In genomic region chr10:117120051-117120666, GRCm38 (mm10) we compare ENCODE assay signal across 23 mouse cellular contexts. TPM values are rescaled to one million over a fixed set of nuclear protein-coding genes. Genes with fewer than 3 reads are reported as not detected.
A peak's percentile ranks its signal among the peaks of the same experiment; 100 is the strongest.
DNase-seq lines count a peak whose midpoint lies in the region; ATAC-seq lines count a peak whose summit lies in the region.
"Had no signal": no experiment of that assay in that cellular context is flagged by ENCODE, and none has a peak within 500 bp of the region (broad histone marks: within the 10 kb centered on the region; RNA-seq: fewer than 3 reads in every experiment).

No protein-coding gene starts in this region.

- peaks cover 47% of the 10 kb centered on the region for H3K36me3 ChIP-seq in erythroblast, embryonic 14.5 days (ENCODE audit: control insufficient read depth)
- no peaks in the 10 kb centered on the region for H3K36me3 ChIP-seq in heart, embryonic 16.5 days (ENCODE audit: control insufficient read depth, insufficient read depth)
- no peaks in the 10 kb centered on the region for H3K36me3 ChIP-seq in heart, embryonic 12.5 days
- H3K36me3 ChIP-seq in liver, embryonic 16.5 days (ENCODE audit: control insufficient read depth, insufficient read depth): no peaks in the 10 kb centered on the region
- H3K36me3 ChIP-seq: hindbrain, embryonic 12.5 days; neural tube, embryonic 12.5 days had no signal

- DNase-seq in liver (peak; percentile 43), adipocyte (ENCODE audit: low spot score) (no peak)
- DNase-seq: adrenal gland, postnatal 10 days; cerebellum, adult 8-10 months; gastrocnemius, postnatal 25 days; heart, postnatal 10 days; kidney, postnatal 25 days; midbrain, embryonic 14.5 days; right cerebral cortex, postnatal 14 days had no signal

- 0 out of 2 replicates have a peak overlapping the region, but pooled peaks have one; percentile 61 for H3K27ac ChIP-seq in heart, embryonic 16.5 days (ENCODE audit: low read length)
- H3K27ac ChIP-seq in heart, embryonic 12.5 days (ENCODE audit: poor library complexity, severe bottlenecking): no peak overlapping the region
- peak overlapping the region; percentile 61 for H3K27ac ChIP-seq in liver, embryonic 16.5 days (ENCODE audit: low read length)
- H3K27ac ChIP-seq: embryonic facial prominence, embryonic 10.5 days; hindbrain, embryonic 12.5 days; layer of hippocampus, adult 2 months; limb, embryonic 10.5 days; macrophage; neural tube, embryonic 12.5 days had no signal

- no peaks in the 10 kb centered on the region for H3K9me3 ChIP-seq in erythroblast, embryonic 14.5 days (ENCODE audit: control insufficient read depth, low read length)
- no peaks in the 10 kb centered on the region for H3K9me3 ChIP-seq in heart, embryonic 16.5 days (replicated peaks; ENCODE audit: control insufficient read depth, low read length)
- H3K9me3 ChIP-seq in heart, embryonic 12.5 days (replicated peaks): no peaks in the 10 kb centered on the region
- no peaks in the 10 kb centered on the region for H3K9me3 ChIP-seq in liver, embryonic 16.5 days (replicated peaks; ENCODE audit: control insufficient read depth, low read length)
- H3K9me3 ChIP-seq: embryonic facial prominence, embryonic 10.5 days; hindbrain, embryonic 12.5 days; limb, embryonic 10.5 days; neural tube, embryonic 12.5 days had no signal

- H3K4me1 ChIP-seq in erythroblast, embryonic 14.5 days (ENCODE audit: control insufficient read depth): peaks cover 76% of the 10 kb centered on the region
- H3K4me1 ChIP-seq in heart, embryonic 16.5 days (ENCODE audit: control insufficient read depth, insufficient read depth, low read length): peaks cover 29% of the 10 kb centered on the region
- peaks cover 45% of the 10 kb centered on the region for H3K4me1 ChIP-seq in heart, embryonic 12.5 days (replicated peaks)
- H3K4me1 ChIP-seq in liver, embryonic 16.5 days (ENCODE audit: control insufficient read depth, low read depth, low read length): peaks cover 31% of the 10 kb centered on the region

- no peaks in the 10 kb centered on the region for H3K27me3 ChIP-seq in erythroblast, embryonic 14.5 days (ENCODE audit: control insufficient read depth)
- no peaks in the 10 kb centered on the region for H3K27me3 ChIP-seq in heart, embryonic 16.5 days (ENCODE audit: control insufficient read depth, insufficient read depth, low read length)
- no peaks in the 10 kb centered on the region for H3K27me3 ChIP-seq in heart, embryonic 12.5 days (replicated peaks)
- H3K27me3 ChIP-seq in liver, embryonic 16.5 days (ENCODE audit: control insufficient read depth, insufficient read depth, low read depth, low read length): no peaks in the 10 kb centered on the region
- H3K27me3 ChIP-seq: hindbrain, embryonic 12.5 days; neural tube, embryonic 12.5 days had no signal

- no peak overlapping the region for H3K9ac ChIP-seq in heart, embryonic 16.5 days (ENCODE audit: low read length)
- no peak overlapping the region for H3K9ac ChIP-seq in heart, embryonic 12.5 days
- H3K9ac ChIP-seq in liver, embryonic 16.5 days (ENCODE audit: low read depth, low read length): no peak overlapping the region
- H3K9ac ChIP-seq: forebrain, postnatal 0 days; hindbrain, embryonic 12.5 days; neural tube, embryonic 12.5 days had no signal

- 72% methylated on average over 7 of the region's 7 CpGs for WGBS in heart, embryonic 16.5 days
- 79% methylated on average over 7 of the region's 7 CpGs for WGBS in heart, embryonic 12.5 days
- 70% methylated on average over 7 of the region's 7 CpGs for WGBS in liver, embryonic 16.5 days (ENCODE audit: insufficient replicate concordance)

- H3K4me2 ChIP-seq in heart, embryonic 16.5 days (ENCODE audit: low read depth, low read length): no peak overlapping the region
- no peak overlapping the region for H3K4me2 ChIP-seq in heart, embryonic 12.5 days
- peak overlapping the region; percentile 30; the same call in 1 of the 2 replicates for H3K4me2 ChIP-seq in liver, embryonic 16.5 days (ENCODE audit: low read depth, low read length)
- H3K4me2 ChIP-seq: hindbrain, embryonic 12.5 days; neural tube, embryonic 12.5 days had no signal

- no peak for ATAC-seq in erythroblast, adult 5-6 weeks (replicated peaks; ENCODE audit: low FRiP score, poor library complexity, severe bottlenecking)
- ATAC-seq in heart, embryonic 16.5 days (replicated peaks; ENCODE audit: extremely low read depth, insufficient read depth, low FRiP score): no peak
- ATAC-seq in heart, embryonic 12.5 days (ENCODE audit: insufficient number of reproducible peaks, low FRiP score): no peak
- ATAC-seq in liver, embryonic 16.5 days (ENCODE audit: low read depth): peak; percentile 88
- ATAC-seq: forebrain, postnatal 0 days; intestine, postnatal 0 days; lung, postnatal 0 days had no signal

- H3K4me3 ChIP-seq in erythroblast, embryonic 14.5 days (replicated peaks): peak overlapping the region; percentile 45
- H3K4me3 ChIP-seq in heart, embryonic 16.5 days (ENCODE audit: low read length): no peak overlapping the region
- no peak overlapping the region for H3K4me3 ChIP-seq in heart, embryonic 12.5 days
- H3K4me3 ChIP-seq in liver, embryonic 16.5 days (ENCODE audit: low read depth, low read length): 0 out of 2 replicates have a peak overlapping the region, but pooled peaks have one; percentile 2
- H3K4me3 ChIP-seq: embryonic facial prominence, embryonic 10.5 days; hindbrain, embryonic 12.5 days; layer of hippocampus, adult 2 months; limb, embryonic 10.5 days; neural tube, embryonic 12.5 days had no signal

RNA-seq across cellular contexts. Expression of gene Frs2, which starts 28.2 kb away (rescaled TPM):
- polyA plus RNA-seq in erythroblast, embryonic 14.5 days (2012): 0.26 and 0.39 TPM in 2 replicates
- total RNA-seq in erythroblast, adult 5-6 weeks (2015; ENCODE audit: low replicate concordance): 23.4 and 34.3 TPM in 2 replicates
- 24.2 and 34.2 TPM in 2 replicates for total RNA-seq in erythroblast, adult 5-6 weeks (2017; ENCODE audit: low replicate concordance)
- 16.1 and 17.5 TPM in 2 replicates for polyA plus RNA-seq in heart, embryonic 16.5 days (2015; fragmentation: Nextera tagmentation; extraction: Ambion mirVana)
- 23.4 and 25.0 TPM in 2 replicates for polyA plus RNA-seq in heart, embryonic 12.5 days (2016; fragmentation: Nextera tagmentation; extraction: Ambion mirVana)
- polyA plus RNA-seq in liver, embryonic 16.5 days (2015; fragmentation: Nextera tagmentation; extraction: Ambion mirVana): 7.4 and 9.0 TPM in 2 replicates

RNA-seq across cellular contexts. Expression of gene Cct2, which starts 56.5 kb away (rescaled TPM):
- 2.0 and 3.3 TPM in 2 replicates for polyA plus RNA-seq in erythroblast, embryonic 14.5 days (2012)
- total RNA-seq in erythroblast, adult 5-6 weeks (2015; ENCODE audit: low replicate concordance): 144 and 179 TPM in 2 replicates
- 79.9 and 94.5 TPM in 2 replicates for total RNA-seq in erythroblast, adult 5-6 weeks (2017; ENCODE audit: low replicate concordance)
- 167 and 185 TPM in 2 replicates for polyA plus RNA-seq in heart, embryonic 16.5 days (2015; fragmentation: Nextera tagmentation; extraction: Ambion mirVana)
- polyA plus RNA-seq in heart, embryonic 12.5 days (2016; fragmentation: Nextera tagmentation; extraction: Ambion mirVana): 171 and 182 TPM in 2 replicates
- polyA plus RNA-seq in liver, embryonic 16.5 days (2015; fragmentation: Nextera tagmentation; extraction: Ambion mirVana): 115 and 127 TPM in 2 replicates

Comparison
In these comparisons a context has a peak if more than half of its experiments do, and no peak if none do; other contexts are left out.
1. H3K4me3 ChIP-seq: peak in erythroblast, embryonic 14.5 days (single experiment) and liver, embryonic 16.5 days (single experiment); none in heart, embryonic 16.5 days (single experiment) and heart, embryonic 12.5 days (single experiment).
2. RNA of gene Cct2, which starts 56.5 kb away (polyA plus RNA-seq): 167 to 185 TPM in heart, embryonic 16.5 days, 171 to 182 TPM in heart, embryonic 12.5 days and 115 to 127 TPM in liver, embryonic 16.5 days; 2.0 to 3.3 TPM in erythroblast, embryonic 14.5 days; every median in the first group is over 10 times any median in the second.